Mouse (Mus musculus) ES-CJ7 (cell line): ENCODE measurements at regions not wholly inside any gene's neighbourhood (a gene's known extent, or its start where the extent isn't known, plus 50 kb on each side); places are given as distances from the start of the nearest gene placed in this dataset.

Source experiments
- DNase-seq: peaks from one replicate; pipeline ENCODE4 v3.0.0; 2011; ENCODE audit warnings: low read depth, low spot score

DNA sequence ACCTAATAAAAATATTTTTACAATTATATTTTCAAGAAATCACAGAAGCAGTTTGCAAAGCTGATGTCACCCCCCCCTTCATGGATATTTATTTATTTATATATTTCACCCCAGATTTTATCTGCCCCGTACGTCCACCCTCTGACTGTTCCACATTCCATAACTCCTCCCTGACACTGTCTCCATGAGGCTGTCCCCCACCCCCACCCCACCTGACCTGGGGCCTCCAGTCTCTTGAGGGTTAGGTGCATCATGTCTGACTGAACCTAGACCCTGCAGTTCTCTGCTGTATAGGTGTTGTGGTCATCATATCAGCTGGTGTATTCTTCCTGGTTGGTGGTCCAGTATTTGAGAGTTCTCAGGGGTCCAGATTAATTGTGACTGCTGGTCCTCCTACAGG, 1083.9 kb upstream of the Cadm2 start:
- DNase-seq: no peak

DNA sequence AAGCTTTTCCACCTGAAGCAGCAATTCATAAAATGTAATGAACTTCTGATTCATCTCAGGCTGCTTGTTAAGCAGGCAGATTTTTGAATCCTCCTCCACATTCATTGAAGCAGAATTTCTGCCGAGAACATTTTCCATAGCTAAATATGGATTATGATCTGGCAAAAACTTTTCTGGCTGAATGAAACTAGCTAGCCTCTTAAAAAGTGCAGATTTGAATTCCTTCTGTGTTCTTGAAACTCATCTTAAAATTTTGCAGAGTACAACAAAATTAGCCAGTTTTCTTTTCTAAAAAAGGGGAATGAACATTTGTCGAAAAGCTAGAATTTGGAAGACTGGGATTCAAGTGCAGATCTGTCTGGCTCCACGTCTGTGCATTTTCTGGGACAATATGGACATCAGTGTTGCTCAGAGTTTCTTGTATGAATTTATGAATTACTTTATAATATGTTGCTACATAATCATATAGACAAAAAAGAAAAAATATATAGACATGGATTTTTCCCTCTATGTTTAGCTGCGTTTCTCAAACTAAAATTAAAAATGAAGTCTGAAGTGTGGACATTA, 1046.3 kb upstream of the Cadm2 start:
- no peak for DNase-seq

DNA sequence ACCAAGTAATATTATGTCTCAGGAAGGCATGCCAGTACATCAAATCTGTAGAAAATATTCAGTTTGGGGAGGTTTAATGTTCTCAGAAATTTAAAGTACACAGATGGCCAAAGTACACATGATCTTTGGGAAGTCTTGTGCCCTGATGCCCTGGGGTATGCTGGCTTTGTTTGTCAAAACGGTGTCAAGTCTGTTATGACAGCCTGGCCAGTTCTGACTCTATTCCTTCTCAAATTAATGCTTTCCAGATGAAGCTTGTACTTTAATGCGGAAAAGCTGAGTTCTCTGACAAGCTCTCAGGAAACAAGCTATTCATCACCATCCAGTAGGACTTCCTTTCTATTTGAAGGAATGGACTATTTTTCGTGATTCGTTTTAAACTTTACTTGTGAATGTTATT, 1037.7 kb upstream of the Cadm2 start:
- DNase-seq: no peak

DNA sequence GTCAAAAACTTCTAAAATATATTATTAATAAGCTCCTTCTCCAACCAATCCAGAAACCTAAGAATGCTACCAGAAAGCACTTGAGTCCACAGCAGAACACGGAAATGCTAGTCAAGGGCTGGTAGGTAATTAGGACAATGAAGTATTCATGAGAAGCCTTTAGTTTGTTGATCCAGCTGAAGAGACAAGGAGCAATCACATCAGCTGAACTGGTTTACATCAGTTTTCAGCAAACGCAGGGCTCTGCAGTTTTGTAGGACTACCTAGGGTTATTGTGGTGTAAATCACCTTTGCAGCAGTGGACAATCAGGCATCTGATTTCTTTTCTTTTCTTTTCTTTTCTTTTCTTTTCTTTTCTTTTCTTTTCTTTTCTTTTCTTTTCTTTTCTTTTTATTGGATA, 1007.3 kb upstream of the Cadm2 start:
- DNase-seq: peak; percentile 65

DNA sequence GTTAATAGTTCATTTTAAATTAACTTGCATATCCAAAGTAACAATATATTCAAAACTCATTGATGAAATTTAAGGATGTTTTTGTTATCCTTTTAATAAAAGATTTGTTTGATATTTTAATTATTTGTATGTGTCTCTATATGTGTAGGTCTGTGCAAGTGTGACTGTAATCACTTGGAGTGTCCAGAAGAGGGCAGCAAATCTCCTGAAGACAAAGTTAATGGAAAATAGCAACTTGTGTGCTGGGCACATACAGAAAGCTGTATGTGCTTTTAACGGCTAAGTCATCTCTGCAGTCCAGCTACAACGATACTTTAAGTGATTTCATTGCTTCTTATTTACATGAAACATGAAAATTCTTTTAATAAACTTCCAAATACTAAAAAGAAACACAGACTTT, 993.3 kb upstream of the Cadm2 start:
- DNase-seq: peak; percentile 59
